10 mouse cellular contexts compared by ENCODE assay signal in genomic region chr17:87284482-87285040, GRCm38 (mm10). TPM values are rescaled to one million over a fixed set of nuclear protein-coding genes. Genes with fewer than 3 reads are reported as not detected.
DNase-seq lines count a peak whose midpoint lies in the region; ATAC-seq and TF ChIP-seq lines count a peak whose summit lies in the region.
"Had no signal": no experiment of that assay in that cellular context is flagged by ENCODE, and none has a peak within 500 bp of the region (broad histone marks: within the 10 kb centered on the region; RNA-seq: fewer than 3 reads in every experiment).

No protein-coding gene starts in this region.

- ATAC-seq in hindbrain, embryonic 11.5 days (ENCODE audit: low FRiP score), result no peak
- no peak for ATAC-seq in hindbrain, embryonic 15.5 days (ENCODE audit: low FRiP score, low read depth)
- ATAC-seq in liver, postnatal 0 days, result no peak

- TF ChIP-seq EP300 in liver, postnatal 0 days (IDR thresholded peaks at IDR 0.05; ENCODE audit: low read depth), result no peak

- DNase-seq in hindbrain, embryonic 10.5 days (ENCODE audit: low spot score), result no peak
- DNase-seq in hindbrain, embryonic 11.5 days (ENCODE audit: low spot score), result no peak
- no peak for DNase-seq in liver, postnatal 0 days
- no peak for DNase-seq in left cerebral cortex, adult 9 months (ENCODE audit: low spot score in 2 of 2)
- no peak for DNase-seq in MN1 (ENCODE audit: low spot score)
- DNase-seq in Muller cell, postnatal 12 days (ENCODE audit: inconsistent ontology term), result no peak
- DNase-seq: cerebellum, adult 11-12 months; gastrocnemius, postnatal 14 days had no signal

- H3K4me1 ChIP-seq in hindbrain, embryonic 10.5 days (replicated peaks), result peaks cover 57% of the 10 kb centered on the region
- H3K4me1 ChIP-seq in hindbrain, embryonic 11.5 days (replicated peaks; ENCODE audit: control insufficient read depth, insufficient read depth, low read length), result peaks cover 2% of the 10 kb centered on the region
- peaks cover 45% of the 10 kb centered on the region for H3K4me1 ChIP-seq in bone marrow macrophage, adult 2 months (ENCODE audit: control insufficient read depth, insufficient read depth, low read length)
- peaks cover 31% of the 10 kb centered on the region for H3K4me1 ChIP-seq in hindbrain, embryonic 15.5 days (replicated peaks)
- H3K4me1 ChIP-seq in liver, postnatal 0 days (ENCODE audit: insufficient read depth), result peaks cover 58% of the 10 kb centered on the region

- H3K9me3 ChIP-seq in hindbrain, embryonic 10.5 days, result no peaks in the 10 kb centered on the region
- H3K9me3 ChIP-seq in hindbrain, embryonic 11.5 days (ENCODE audit: control insufficient read depth, low read length), result no peaks in the 10 kb centered on the region
- no peaks in the 10 kb centered on the region for H3K9me3 ChIP-seq in hindbrain, embryonic 15.5 days
- no peaks in the 10 kb centered on the region for H3K9me3 ChIP-seq in liver, postnatal 0 days (ENCODE audit: low read length)

- H3K36me3 ChIP-seq in hindbrain, embryonic 10.5 days, result no peaks in the 10 kb centered on the region
- no peaks in the 10 kb centered on the region for H3K36me3 ChIP-seq in hindbrain, embryonic 11.5 days (ENCODE audit: control insufficient read depth, insufficient read depth, low read length)
- no peaks in the 10 kb centered on the region for H3K36me3 ChIP-seq in hindbrain, embryonic 15.5 days
- H3K36me3 ChIP-seq in liver, postnatal 0 days (replicated peaks; ENCODE audit: insufficient read depth, low read length), result no peaks in the 10 kb centered on the region; the same call in 1 of the 2 replicates

- no peak overlapping the region for H3K9ac ChIP-seq in hindbrain, embryonic 11.5 days (ENCODE audit: low read depth, low read length)
- peak overlapping the region; percentile 73; the same call in 1 of the 2 replicates for H3K9ac ChIP-seq in hindbrain, embryonic 15.5 days
- H3K9ac ChIP-seq in liver, postnatal 0 days (replicated peaks), result no peak overlapping the region

- H3K4me3 ChIP-seq in hindbrain, embryonic 10.5 days, result peak overlapping the region; percentile 84; the same call in 1 of the 2 replicates
- no peak overlapping the region for H3K4me3 ChIP-seq in hindbrain, embryonic 11.5 days (ENCODE audit: low read depth, low read length)
- peak overlapping the region; percentile 80; the same call in 1 of the 2 replicates for H3K4me3 ChIP-seq in bone marrow macrophage, adult 2 months (ENCODE audit: insufficient read depth, low read length)
- peak overlapping the region; percentile 77 for H3K4me3 ChIP-seq in hindbrain, embryonic 15.5 days
- H3K4me3 ChIP-seq in liver, postnatal 0 days (ENCODE audit: low read depth, low read length), result no peak overlapping the region; the same call in 1 of the 2 replicates

- WGBS in hindbrain, embryonic 10.5 days, result 67% methylated on average over 7 of the region's 7 CpGs
- WGBS in hindbrain, embryonic 11.5 days, result 58% methylated on average over 7 of the region's 7 CpGs
- 63% methylated on average over 7 of the region's 7 CpGs for WGBS in hindbrain, embryonic 15.5 days
- WGBS in liver, postnatal 0 days (ENCODE audit: insufficient replicate concordance), result 72% methylated on average over 7 of the region's 7 CpGs

- TF ChIP-seq CTCF in bone marrow macrophage, adult 2 months (IDR thresholded peaks at IDR 0.05; ENCODE audit: low read depth, low read length), result no peak
- TF ChIP-seq CTCF in liver, postnatal 0 days (IDR thresholded peaks at IDR 0.05; ENCODE audit: low read depth), result no peak

- no peak overlapping the region for H3K4me2 ChIP-seq in hindbrain, embryonic 11.5 days (replicated peaks; ENCODE audit: low read depth, low read length)
- H3K4me2 ChIP-seq in hindbrain, embryonic 15.5 days, result peak overlapping the region; percentile 99
- peak overlapping the region; percentile 99 for H3K4me2 ChIP-seq in liver, postnatal 0 days (ENCODE audit: low read depth, low read length)

- H3K27me3 ChIP-seq in hindbrain, embryonic 10.5 days (ENCODE audit: insufficient read depth, poor library complexity, severe bottlenecking), result peaks cover 77% of the 10 kb centered on the region
- peaks cover 26% of the 10 kb centered on the region for H3K27me3 ChIP-seq in hindbrain, embryonic 11.5 days (ENCODE audit: control insufficient read depth, insufficient read depth, low read length)
- peaks cover 19% of the 10 kb centered on the region for H3K27me3 ChIP-seq in hindbrain, embryonic 15.5 days
- no peaks in the 10 kb centered on the region for H3K27me3 ChIP-seq in liver, postnatal 0 days (ENCODE audit: insufficient read depth, low read length)

- TF ChIP-seq POLR2A in bone marrow macrophage, adult 2 months (IDR thresholded peaks at IDR 0.05; ENCODE audit: borderline replicate concordance, low read depth, low read length), result no peak

- H3K27ac ChIP-seq in hindbrain, embryonic 10.5 days, result no peak overlapping the region
- no peak overlapping the region for H3K27ac ChIP-seq in hindbrain, embryonic 11.5 days (ENCODE audit: low read depth, low read length)
- H3K27ac ChIP-seq in bone marrow macrophage, adult 2 months (ENCODE audit: insufficient read depth, low read depth, low read length), result no peak overlapping the region
- no peak overlapping the region for H3K27ac ChIP-seq in hindbrain, embryonic 15.5 days (replicated peaks)
- no peak overlapping the region for H3K27ac ChIP-seq in liver, postnatal 0 days (ENCODE audit: low read depth)

RNA-seq across cellular contexts. Expression of gene Ttc7, which starts 1.9 kb away (rescaled TPM):
- 4.7 and 4.8 TPM in 2 replicates for polyA plus RNA-seq in hindbrain, embryonic 10.5 days (2016; fragmentation: Nextera tagmentation; extraction: Ambion mirVana)
- 2.7 and 3.0 TPM in 2 replicates for polyA plus RNA-seq in hindbrain, embryonic 11.5 days (2014; fragmentation: Nextera tagmentation; extraction: Ambion mirVana)
- 93.3 and 100 TPM in 2 replicates for polyA plus RNA-seq in bone marrow macrophage, adult 2 months (2012; ENCODE audit: insufficient read depth, insufficient read length, missing spikeins)
- polyA plus RNA-seq in hindbrain, embryonic 15.5 days (2015; fragmentation: Nextera tagmentation; extraction: Ambion mirVana), result 5.3 and 8.2 TPM in 2 replicates
- polyA plus RNA-seq in liver, postnatal 0 days (2015; fragmentation: Nextera tagmentation; extraction: Ambion mirVana), result 10.1 and 12.1 TPM in 2 replicates

RNA-seq across cellular contexts. Expression of gene Mcfd2, which starts 18.8 kb away (rescaled TPM):
- 70.1 and 73.3 TPM in 2 replicates for polyA plus RNA-seq in hindbrain, embryonic 10.5 days (2016; fragmentation: Nextera tagmentation; extraction: Ambion mirVana)
- polyA plus RNA-seq in hindbrain, embryonic 11.5 days (2014; fragmentation: Nextera tagmentation; extraction: Ambion mirVana), result 69.4 and 69.8 TPM in 2 replicates
- polyA plus RNA-seq in bone marrow macrophage, adult 2 months (2012; ENCODE audit: insufficient read depth, insufficient read length, missing spikeins), result 74.4 and 84.8 TPM in 2 replicates
- polyA plus RNA-seq in hindbrain, embryonic 15.5 days (2015; fragmentation: Nextera tagmentation; extraction: Ambion mirVana), result 46.1 and 46.9 TPM in 2 replicates
- 139 and 148 TPM in 2 replicates for polyA plus RNA-seq in liver, postnatal 0 days (2015; fragmentation: Nextera tagmentation; extraction: Ambion mirVana)

Comparison
In these comparisons a context has a peak if more than half of its experiments do, and no peak if none do; other contexts are left out.
1. H3K4me3 ChIP-seq: peak in hindbrain, embryonic 10.5 days (single experiment), bone marrow macrophage, adult 2 months (single experiment) and hindbrain, embryonic 15.5 days (single experiment); none in hindbrain, embryonic 11.5 days (single experiment) and liver, postnatal 0 days (single experiment).